Mouse (Mus musculus): Measurements from ENCODE around the gene Trim29. TPM values are rescaled to one million over a fixed set of nuclear protein-coding genes. Genes with fewer than 3 reads are reported as not detected.

Trim29 gene
- polyA plus RNA-seq, 1 experiment from 2014 or later = 2.4 TPM

GRCm38 (mm10) chr9:43322666-43323065, 12.0 kb downstream of the Trim29 start:
- no peak overlapping the region for H3K9ac ChIP-seq (ENCODE audit: low read depth, low read length)
- WGBS = 91% methylated on average over 4 of the region's 4 CpGs
- H3K4me1 ChIP-seq (replicated peaks; ENCODE audit: control insufficient read depth, insufficient read depth, low read length) = no peaks in the 10 kb centered on the region
- ATAC-seq (ENCODE audit: low FRiP score) = no peak
- H3K9me3 ChIP-seq (ENCODE audit: control insufficient read depth, low read length) = no peaks in the 10 kb centered on the region
- H3K27ac ChIP-seq (ENCODE audit: low read depth, low read length) = no peak overlapping the region
- no peaks in the 10 kb centered on the region for H3K36me3 ChIP-seq (ENCODE audit: control insufficient read depth, insufficient read depth, low read length)
- no peaks in the 10 kb centered on the region for H3K27me3 ChIP-seq (ENCODE audit: control insufficient read depth, insufficient read depth, low read length)
- H3K4me2 ChIP-seq (replicated peaks; ENCODE audit: low read depth, low read length) = no peak overlapping the region
- no peak for DNase-seq (ENCODE audit: low spot score)
- no peak overlapping the region for H3K4me3 ChIP-seq (ENCODE audit: low read depth, low read length)

GRCm38 (mm10) chr9:43325486-43325885, 14.8 kb downstream of the Trim29 start:
- no peaks in the 10 kb centered on the region for H3K36me3 ChIP-seq (ENCODE audit: control insufficient read depth, insufficient read depth, low read length)
- H3K4me1 ChIP-seq (replicated peaks; ENCODE audit: control insufficient read depth, insufficient read depth, low read length) = no peaks in the 10 kb centered on the region
- H3K9ac ChIP-seq (ENCODE audit: low read depth, low read length) = no peak overlapping the region
- no peaks in the 10 kb centered on the region for H3K9me3 ChIP-seq (ENCODE audit: control insufficient read depth, low read length)
- DNase-seq (ENCODE audit: low spot score) (no peak), ATAC-seq (ENCODE audit: low FRiP score) (no peak)
- H3K27me3 ChIP-seq (ENCODE audit: control insufficient read depth, insufficient read depth, low read length) = no peaks in the 10 kb centered on the region
- no peak overlapping the region for H3K4me3 ChIP-seq (ENCODE audit: low read depth, low read length)
- no peak overlapping the region for H3K27ac ChIP-seq (ENCODE audit: low read depth, low read length)
- WGBS = 71% methylated on average over 3 of the region's 3 CpGs
- no peak overlapping the region for H3K4me2 ChIP-seq (replicated peaks; ENCODE audit: low read depth, low read length)

GRCm38 (mm10) chr9:43326015-43326631, 15.5 kb downstream of the Trim29 start:
- H3K27me3 ChIP-seq (ENCODE audit: control insufficient read depth, insufficient read depth, low read length) = no peaks in the 10 kb centered on the region
- 73% methylated on average over 7 of the region's 7 CpGs for WGBS
- ATAC-seq (ENCODE audit: low FRiP score) (no peak), DNase-seq (ENCODE audit: low spot score) (no peak)
- no peak overlapping the region for H3K4me2 ChIP-seq (replicated peaks; ENCODE audit: low read depth, low read length)
- H3K36me3 ChIP-seq (ENCODE audit: control insufficient read depth, insufficient read depth, low read length) = no peaks in the 10 kb centered on the region
- no peaks in the 10 kb centered on the region for H3K9me3 ChIP-seq (ENCODE audit: control insufficient read depth, low read length)
- no peak overlapping the region for H3K4me3 ChIP-seq (ENCODE audit: low read depth, low read length)
- no peak overlapping the region for H3K9ac ChIP-seq (ENCODE audit: low read depth, low read length)
- H3K4me1 ChIP-seq (replicated peaks; ENCODE audit: control insufficient read depth, insufficient read depth, low read length) = no peaks in the 10 kb centered on the region
- H3K27ac ChIP-seq (ENCODE audit: low read depth, low read length) = no peak overlapping the region

- H3K9me3 ChIP-seq (ENCODE audit: control insufficient read depth, low read length) = no peaks in the 10 kb centered on the region
- WGBS = 46% methylated on average over 21 of the region's 21 CpGs
- no peak overlapping the region for H3K4me2 ChIP-seq (replicated peaks; ENCODE audit: low read depth, low read length)
- ATAC-seq (ENCODE audit: low FRiP score) = no peak
- H3K27ac ChIP-seq (ENCODE audit: low read depth, low read length) = no peak overlapping the region
- no peak overlapping the region for H3K4me3 ChIP-seq (ENCODE audit: low read depth, low read length)
- H3K9ac ChIP-seq (ENCODE audit: low read depth, low read length) = no peak overlapping the region
- no peaks in the 10 kb centered on the region for H3K27me3 ChIP-seq (ENCODE audit: control insufficient read depth, insufficient read depth, low read length)
- H3K4me1 ChIP-seq (replicated peaks; ENCODE audit: control insufficient read depth, insufficient read depth, low read length) = no peaks in the 10 kb centered on the region
- no peaks in the 10 kb centered on the region for H3K36me3 ChIP-seq (ENCODE audit: control insufficient read depth, insufficient read depth, low read length)
- peak; percentile 61 for DNase-seq (ENCODE audit: low spot score)
Measured at GRCm38 (mm10) chr9:43327182-43328129, 16.8 kb downstream of the Trim29 start.

GRCm38 (mm10) chr9:43330426-43330825, 19.8 kb downstream of the Trim29 start:
- Histone ChIP-seq H3K4me2 (replicated peaks; ENCODE audit: low read depth, low read length) (no peak overlapping the region), H3K9ac (ENCODE audit: low read depth, low read length) (no peak overlapping the region), H3K27ac (ENCODE audit: low read depth, low read length) (no peak overlapping the region), H3K9me3 (ENCODE audit: control insufficient read depth, low read length) (no peaks in the 10 kb centered on the region), H3K36me3 (ENCODE audit: control insufficient read depth, insufficient read depth, low read length) (no peaks in the 10 kb centered on the region), H3K27me3 (ENCODE audit: control insufficient read depth, insufficient read depth, low read length) (no peaks in the 10 kb centered on the region), H3K4me1 (replicated peaks; ENCODE audit: control insufficient read depth, insufficient read depth, low read length) (no peaks in the 10 kb centered on the region), H3K4me3 (ENCODE audit: low read depth, low read length) (no peak overlapping the region)
- ATAC-seq (ENCODE audit: low FRiP score) = no peak
- no peak for DNase-seq (ENCODE audit: low spot score)
- 46% methylated on average over 5 of the region's 5 CpGs for WGBS

GRCm38 (mm10) chr9:43331476-43332471, 21.1 kb downstream of the Trim29 start:
- WGBS = 77% methylated on average over 8 of the region's 8 CpGs
- no peak for DNase-seq (ENCODE audit: low spot score)

GRCm38 (mm10) chr9:43334476-43334875, 23.8 kb downstream of the Trim29 start:
- no peak overlapping the region for H3K4me2 ChIP-seq (replicated peaks; ENCODE audit: low read depth, low read length)
- H3K4me3 ChIP-seq (ENCODE audit: low read depth, low read length) = no peak overlapping the region
- ATAC-seq (ENCODE audit: low FRiP score) (no peak), DNase-seq (ENCODE audit: low spot score) (no peak)
- no peaks in the 10 kb centered on the region for H3K27me3 ChIP-seq (ENCODE audit: control insufficient read depth, insufficient read depth, low read length)
- no peaks in the 10 kb centered on the region for H3K4me1 ChIP-seq (replicated peaks; ENCODE audit: control insufficient read depth, insufficient read depth, low read length)
- H3K36me3 ChIP-seq (ENCODE audit: control insufficient read depth, insufficient read depth, low read length) = no peaks in the 10 kb centered on the region
- WGBS = 82% methylated on average over 8 of the region's 8 CpGs
- H3K9ac ChIP-seq (ENCODE audit: low read depth, low read length) = no peak overlapping the region
- no peaks in the 10 kb centered on the region for H3K9me3 ChIP-seq (ENCODE audit: control insufficient read depth, low read length)
- no peak overlapping the region for H3K27ac ChIP-seq (ENCODE audit: low read depth, low read length)

More at GRCm38 (mm10) chr9:43331476-43332471, 21.1 kb downstream of the Trim29 start:
- no peaks in the 10 kb centered on the region for H3K36me3 ChIP-seq (ENCODE audit: control insufficient read depth, insufficient read depth, low read length)
- H3K27ac ChIP-seq (ENCODE audit: low read depth, low read length) = no peak overlapping the region
- H3K27me3 ChIP-seq (ENCODE audit: control insufficient read depth, insufficient read depth, low read length) = no peaks in the 10 kb centered on the region
- no peak for ATAC-seq (ENCODE audit: low FRiP score)
- H3K9ac ChIP-seq (ENCODE audit: low read depth, low read length) = no peak overlapping the region
- H3K4me2 ChIP-seq (replicated peaks; ENCODE audit: low read depth, low read length) = no peak overlapping the region
- H3K4me3 ChIP-seq (ENCODE audit: low read depth, low read length) = no peak overlapping the region
- H3K9me3 ChIP-seq (ENCODE audit: control insufficient read depth, low read length) = no peaks in the 10 kb centered on the region
- no peaks in the 10 kb centered on the region for H3K4me1 ChIP-seq (replicated peaks; ENCODE audit: control insufficient read depth, insufficient read depth, low read length)

GRCm38 (mm10) chr9:43337636-43338035, 27.0 kb downstream of the Trim29 start:
- H3K9ac ChIP-seq (ENCODE audit: low read depth, low read length) = no peak overlapping the region
- no peaks in the 10 kb centered on the region for H3K36me3 ChIP-seq (ENCODE audit: control insufficient read depth, insufficient read depth, low read length)
- DNase-seq (ENCODE audit: low spot score) (no peak), ATAC-seq (ENCODE audit: low FRiP score) (no peak)
- no peaks in the 10 kb centered on the region for H3K4me1 ChIP-seq (replicated peaks; ENCODE audit: control insufficient read depth, insufficient read depth, low read length)
- no peaks in the 10 kb centered on the region for H3K27me3 ChIP-seq (ENCODE audit: control insufficient read depth, insufficient read depth, low read length)
- H3K4me3 ChIP-seq (ENCODE audit: low read depth, low read length) = no peak overlapping the region
- 60% methylated on average over 4 of the region's 4 CpGs for WGBS
- H3K9me3 ChIP-seq (ENCODE audit: control insufficient read depth, low read length) = no peaks in the 10 kb centered on the region
- no peak overlapping the region for H3K27ac ChIP-seq (ENCODE audit: low read depth, low read length)
- H3K4me2 ChIP-seq (replicated peaks; ENCODE audit: low read depth, low read length) = no peak overlapping the region

Measured in hindbrain, embryonic 11.5 days (tissue).